Mouse (Mus musculus) intestine, embryonic 14.5 days (tissue): ENCODE results near the gene Ldlrad3. TPM values are rescaled to one million over a fixed set of nuclear protein-coding genes. Genes with fewer than 3 reads are reported as not detected.

Experiments
- ATAC-seq: fragments of 200-750 bp; cut with Nextera tagmentation; replicated peaks from 2 replicates; pipeline ENCODE4 v1.8.0; 2017; ENCODE audit warnings: low read depth, moderate number of reproducible peaks, moderate TSS enrichment, moderate library complexity; ENCODE audit not compliant: low FRiP score, low TSS enrichment
- DNase-seq: peaks from one replicate; pipeline ENCODE4 v3.0.0-alpha.2; 2018; ENCODE audit warnings: low spot score
- H3K27ac ChIP-seq: fragments of 300-500 bp; sonication (generic); 2 replicates; pipeline ENCODE4 v1.5.1; 2014; ENCODE audit warnings: low read depth, mild to moderate bottlenecking, control low read depth
- H3K27me3 ChIP-seq: fragments of 300-500 bp; sonication (generic); replicated peaks from 2 replicates; pipeline ENCODE4 v1.6.1; 2014; ENCODE audit warnings: low read length, control low read depth; ENCODE audit not compliant: control insufficient read depth, insufficient read depth
- H3K36me3 ChIP-seq: fragments of 300-500 bp; sonication (generic); 2 replicates; pipeline ENCODE4 v1.6.1; 2014; ENCODE audit warnings: low read length, control low read depth; ENCODE audit not compliant: control insufficient read depth, insufficient read depth
- H3K4me1 ChIP-seq: fragments of 300-500 bp; sonication (generic); replicated peaks from 2 replicates; pipeline ENCODE4 v1.6.1; 2014; ENCODE audit warnings: low read length, control low read depth, mixed read lengths; ENCODE audit not compliant: control insufficient read depth, insufficient read depth
- H3K4me2 ChIP-seq: fragments of 300-500 bp; sonication (generic); 2 replicates; pipeline ENCODE4 v1.6.1; 2014; ENCODE audit warnings: low read length
- H3K4me3 ChIP-seq: fragments of 300-500 bp; sonication (generic); 2 replicates; pipeline ENCODE4 v1.5.1; 2014; ENCODE audit warnings: low read depth, low read length, control low read depth, mixed read lengths
- H3K9ac ChIP-seq: fragments of 300-500 bp; sonication (generic); 2 replicates; pipeline ENCODE4 v1.6.1; 2014; ENCODE audit warnings: mild to moderate bottlenecking, low read length
- H3K9me3 ChIP-seq: fragments of 300-500 bp; sonication (generic); 2 replicates; pipeline ENCODE4 v1.6.1; 2016; ENCODE audit warnings: low read length, control low read depth; ENCODE audit not compliant: control insufficient read depth
- WGBS: fragments of 180-500 bp; shearing (Covaris S2); extraction: QIAGEN DNeasy Blood & Tissue Kit; methylation state at CpG from one replicate; pipeline ENCODE4 v1.1.7; 2014; 5-methylcytosine and 5-hydroxymethylcytosine counted together
- polyA plus RNA-seq: library from polyadenylated mRNA; unstranded; fragments of >200 nt; fragmentation: Nextera tagmentation; extraction: Ambion mirVana; gene quantifications from 2 replicates; pipeline ENCODE4 v1.2.1, GENCODE M21; 2014

Gene Ldlrad3
- polyA plus RNA-seq, 1 experiment from 2014 or later: 31.0 TPM

GRCm38 (mm10) chr2:102030652-102031051 is 155.5 kb downstream of the Ldlrad3 start:
- Histone ChIP-seq H3K27ac (no peak overlapping the region), H3K9me3 (no peaks in the 10 kb centered on the region), H3K4me3 (no peak overlapping the region), H3K9ac (no peak overlapping the region), H3K36me3 (no peaks in the 10 kb centered on the region), H3K4me1 (peaks cover 7% of the 10 kb centered on the region), H3K27me3 (no peaks in the 10 kb centered on the region), H3K4me2 (no peak overlapping the region)
- DNase-seq: peak; percentile 80
- ATAC-seq: no peak
- WGBS: 19% methylated on average over 5 of the region's 5 CpGs

GRCm38 (mm10) chr2:102030152-102030551 is 156.0 kb downstream of the Ldlrad3 start:
- peaks cover 7% of the 10 kb centered on the region for H3K4me1 ChIP-seq
- DNase-seq (no peak), ATAC-seq (no peak)
- WGBS: 85% methylated on average over 6 of the region's 6 CpGs
- H3K27me3 ChIP-seq: no peaks in the 10 kb centered on the region
- no peak overlapping the region for H3K4me3 ChIP-seq
- no peak overlapping the region for H3K27ac ChIP-seq
- H3K9me3 ChIP-seq: no peaks in the 10 kb centered on the region
- no peak overlapping the region for H3K9ac ChIP-seq
- H3K36me3 ChIP-seq: no peaks in the 10 kb centered on the region
- H3K4me2 ChIP-seq: no peak overlapping the region

- H3K9ac ChIP-seq: no peak overlapping the region
- H3K4me1 ChIP-seq: peaks cover 7% of the 10 kb centered on the region
- no peak overlapping the region for H3K27ac ChIP-seq
- no peak for ATAC-seq
- no peak overlapping the region for H3K4me2 ChIP-seq
- H3K9me3 ChIP-seq: no peaks in the 10 kb centered on the region
- no peak for DNase-seq
- 69% methylated on average over 5 of the region's 5 CpGs for WGBS
- no peaks in the 10 kb centered on the region for H3K36me3 ChIP-seq
- H3K4me3 ChIP-seq: no peak overlapping the region
- no peaks in the 10 kb centered on the region for H3K27me3 ChIP-seq
Observed at GRCm38 (mm10) chr2:102029682-102030081, 156.5 kb downstream of the Ldlrad3 start.

- DNase-seq: no peak
- Histone ChIP-seq H3K4me1 (no peaks in the 10 kb centered on the region), H3K9me3 (no peaks in the 10 kb centered on the region), H3K36me3 (no peaks in the 10 kb centered on the region), H3K9ac (no peak overlapping the region), H3K27ac (no peak overlapping the region), H3K4me3 (no peak overlapping the region), H3K27me3 (no peaks in the 10 kb centered on the region), H3K4me2 (no peak overlapping the region)
- ATAC-seq: no peak
- WGBS: 81% methylated on average over 7 of the region's 7 CpGs
Observed at GRCm38 (mm10) chr2:102027265-102027664, 158.9 kb downstream of the Ldlrad3 start.

GRCm38 (mm10) chr2:102026156-102026555 is 160.0 kb downstream of the Ldlrad3 start:
- no peak for ATAC-seq

GRCm38 (mm10) chr2:102024483-102024882 is 161.7 kb downstream of the Ldlrad3 start:
- Histone ChIP-seq H3K4me2 (no peak overlapping the region), H3K27ac (no peak overlapping the region), H3K36me3 (no peaks in the 10 kb centered on the region), H3K4me3 (no peak overlapping the region), H3K4me1 (0 out of 2 replicates have a peak, but pooled peaks cover 13% of the 10 kb centered on the region), H3K9ac (no peak overlapping the region), H3K9me3 (no peaks in the 10 kb centered on the region), H3K27me3 (no peaks in the 10 kb centered on the region)
- DNase-seq (no peak), ATAC-seq (no peak)
- 93% methylated on average over 8 of the region's 8 CpGs for WGBS

More at GRCm38 (mm10) chr2:102026156-102026555, 160.0 kb downstream of the Ldlrad3 start:
- H3K4me2 ChIP-seq: no peak overlapping the region
- 85% methylated on average over 9 of the region's 9 CpGs for WGBS
- H3K4me1 ChIP-seq: 0 out of 2 replicates have a peak, but pooled peaks cover 10% of the 10 kb centered on the region
- H3K4me3 ChIP-seq: no peak overlapping the region
- H3K9me3 ChIP-seq: no peaks in the 10 kb centered on the region
- H3K36me3 ChIP-seq: no peaks in the 10 kb centered on the region
- no peaks in the 10 kb centered on the region for H3K27me3 ChIP-seq
- no peak overlapping the region for H3K9ac ChIP-seq
- no peak for DNase-seq
- H3K27ac ChIP-seq: no peak overlapping the region

DNA sequence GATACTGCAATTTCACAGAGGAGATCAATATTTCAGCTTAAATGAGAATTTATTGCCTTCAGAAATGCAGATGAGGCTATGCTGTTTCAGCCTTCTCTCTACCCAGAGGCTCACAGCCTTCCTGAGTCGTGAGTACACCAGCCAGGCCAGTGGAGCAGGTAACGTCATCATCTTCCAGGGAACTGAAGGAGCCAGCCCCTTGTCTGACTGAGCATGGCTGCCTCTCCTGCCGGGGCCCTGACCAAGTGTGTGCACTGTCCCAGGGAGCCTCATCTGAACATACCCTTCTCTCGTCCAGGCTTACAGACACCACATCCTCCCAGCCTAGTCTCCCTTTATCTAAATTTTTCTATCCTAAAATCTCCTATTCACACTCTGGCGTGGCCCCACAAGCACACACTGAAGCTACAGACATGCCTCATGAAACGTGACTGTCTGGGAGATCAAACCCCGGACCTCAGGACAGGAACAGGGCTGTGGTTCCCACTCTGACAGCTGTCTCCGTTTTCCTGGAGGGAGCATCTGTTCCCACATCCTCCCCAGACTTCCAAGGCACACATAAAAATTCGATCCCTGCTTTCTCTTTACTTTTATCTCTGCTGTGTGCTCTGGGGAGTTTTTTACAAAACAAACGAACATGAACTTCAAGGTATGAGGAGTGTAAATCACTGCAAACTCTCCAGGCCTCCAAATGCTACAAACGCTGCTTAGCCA is 164.7 kb downstream of the Ldlrad3 start:
- H3K4me3 ChIP-seq: no peak overlapping the region
- H3K27me3 ChIP-seq: no peaks in the 10 kb centered on the region
- no peak overlapping the region for H3K27ac ChIP-seq
- H3K36me3 ChIP-seq: no peaks in the 10 kb centered on the region
- no peaks in the 10 kb centered on the region for H3K9me3 ChIP-seq
- 0 out of 2 replicates have a peak, but pooled peaks cover 13% of the 10 kb centered on the region for H3K4me1 ChIP-seq
- ATAC-seq: peak; percentile 44; the same call in 1 of the 2 replicates
- no peak for DNase-seq
- H3K4me2 ChIP-seq: no peak overlapping the region
- 22% methylated on average over 11 of the region's 11 CpGs for WGBS
- peak overlapping the region; percentile 1; the same call in 1 of the 2 replicates for H3K9ac ChIP-seq

DNA sequence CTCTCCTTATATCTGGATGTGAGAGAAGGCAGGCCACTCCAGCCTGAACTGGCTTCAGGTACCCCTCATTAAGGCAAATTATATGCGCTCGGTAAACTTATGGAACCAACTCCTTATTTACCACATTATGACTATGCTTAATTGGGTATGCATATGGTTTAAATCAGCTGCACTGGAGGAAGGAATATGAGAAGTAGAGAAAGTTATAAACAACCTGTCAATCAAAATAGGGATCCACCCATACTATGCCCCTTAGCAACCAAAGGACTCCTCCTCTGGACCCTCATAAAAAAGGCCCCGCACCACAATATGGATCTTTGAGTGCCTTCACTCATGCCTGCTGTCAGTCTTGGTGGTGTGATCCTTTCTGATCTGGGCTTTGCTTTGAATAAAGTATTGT is 165.6 kb downstream of the Ldlrad3 start:
- DNase-seq (no peak), ATAC-seq (no peak)
- Histone ChIP-seq H3K9me3 (no peaks in the 10 kb centered on the region), H3K36me3 (no peaks in the 10 kb centered on the region), H3K4me3 (no peak overlapping the region), H3K4me2 (no peak overlapping the region), H3K4me1 (0 out of 2 replicates have a peak, but pooled peaks cover 13% of the 10 kb centered on the region), H3K9ac (no peak overlapping the region), H3K27ac (no peak overlapping the region), H3K27me3 (no peaks in the 10 kb centered on the region)
- WGBS: 90% methylated on average over 3 of the region's 3 CpGs
